Mouse (Mus musculus): Measurements from ENCODE around the gene Celf2.

The Celf2 gene

DNA sequence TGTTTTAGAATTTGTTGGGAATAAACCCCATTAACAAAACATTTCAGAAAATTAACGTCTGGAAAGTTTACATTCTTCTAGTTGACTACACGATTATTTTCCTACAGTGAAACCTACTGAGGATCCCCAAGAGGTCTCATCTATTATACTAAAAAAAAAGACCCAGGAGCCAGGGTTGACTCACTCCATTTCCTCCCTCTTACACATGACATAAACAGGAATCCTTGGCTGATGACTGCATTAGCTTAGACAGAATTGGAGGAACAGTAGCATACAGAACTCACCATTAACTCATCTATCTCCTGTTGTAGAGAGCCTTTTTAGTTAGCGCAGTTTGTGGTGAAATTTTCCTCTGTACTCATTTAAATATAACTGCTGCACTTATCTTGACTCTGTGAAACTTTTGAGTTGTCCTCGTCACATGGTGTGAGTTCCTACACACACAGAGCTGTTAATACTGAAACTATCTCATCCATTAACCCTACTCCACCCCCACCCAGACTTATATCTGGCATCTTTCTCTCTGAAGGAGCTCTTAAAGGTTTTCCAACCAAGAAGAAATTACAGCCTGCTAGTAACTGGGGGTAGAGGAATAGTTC lies 813.9 kb downstream of the Celf2 start:
- no peak for DNase-seq (ENCODE audit: low spot score in 2 of 2)

DNA sequence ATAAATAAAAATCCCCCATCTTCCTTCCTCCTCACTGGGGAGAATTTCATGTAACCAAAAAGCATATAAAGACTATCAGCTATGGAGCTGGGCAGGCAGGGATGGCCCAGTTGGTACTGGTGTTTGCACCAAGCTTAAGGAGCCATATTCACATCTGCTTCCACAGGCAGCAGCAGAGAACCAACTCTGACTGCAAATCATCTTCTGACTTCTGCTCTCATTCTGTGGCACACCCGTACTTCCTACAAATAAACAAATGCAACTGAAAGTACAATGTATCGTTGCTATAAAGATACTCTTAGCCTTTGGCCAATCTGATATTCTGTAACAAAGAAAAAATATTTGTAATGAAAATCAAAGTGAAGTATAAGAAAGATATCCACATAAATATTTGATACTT lies 819.7 kb downstream of the Celf2 start:
- no peak for DNase-seq (ENCODE audit: low spot score in 2 of 2)

- DNase-seq (ENCODE audit: low spot score in 2 of 2): no peak
Measured at GRCm38 (mm10) chr2:6678231-6678630, 831.1 kb downstream of the Celf2 start.

DNA sequence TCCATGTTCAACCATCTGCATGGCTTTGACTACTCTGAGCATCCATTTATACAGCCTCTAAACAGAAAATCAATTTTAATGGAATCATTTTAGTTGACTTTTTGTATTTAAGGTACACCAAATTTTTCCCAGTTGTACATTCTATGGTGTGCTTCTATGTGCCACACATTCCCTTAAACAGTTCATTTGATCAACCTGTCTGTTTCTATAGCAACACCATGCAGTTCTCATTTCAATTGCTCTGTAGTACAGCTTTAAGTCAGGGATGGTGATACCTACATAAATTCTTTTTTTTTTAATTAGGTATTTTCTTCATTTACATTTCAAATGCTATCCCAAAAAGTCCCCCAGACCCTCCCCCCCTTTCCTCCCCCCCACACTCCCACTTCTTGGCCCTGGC lies 831.9 kb downstream of the Celf2 start:
- DNase-seq (ENCODE audit: low spot score in 2 of 2): no peak

- no peak for DNase-seq (ENCODE audit: low spot score in 2 of 2)
Measured at GRCm38 (mm10) chr2:6674401-6674800, 835.0 kb downstream of the Celf2 start.

- DNase-seq (ENCODE audit: low spot score in 2 of 2): no peak
Measured at GRCm38 (mm10) chr2:6673418-6673817, 835.9 kb downstream of the Celf2 start.

DNA sequence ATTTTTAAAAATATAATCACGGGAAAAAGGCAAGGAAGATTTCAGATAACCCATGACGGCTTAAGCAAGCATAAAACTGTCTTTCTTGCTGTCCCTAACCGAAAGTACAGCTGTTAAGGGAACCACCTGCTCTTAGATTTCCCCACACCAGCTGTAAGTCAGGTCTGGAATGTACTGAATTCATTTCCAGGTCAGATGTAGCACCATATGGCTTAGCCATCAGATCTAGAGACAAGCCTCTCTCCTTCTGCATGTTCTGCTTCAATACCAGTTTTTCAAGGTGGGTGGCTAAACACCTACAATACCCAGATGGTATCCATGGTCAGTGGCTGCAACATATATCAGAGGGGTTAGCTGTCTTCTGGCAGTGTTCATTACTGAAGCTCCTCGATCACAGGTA lies 841.8 kb downstream of the Celf2 start:
- DNase-seq (ENCODE audit: low spot score in 2 of 2): no peak

GRCm38 (mm10) chr2:6659834-6660233 lies 849.5 kb downstream of the Celf2 start:
- DNase-seq (ENCODE audit: low spot score in 2 of 2): no peak

GRCm38 (mm10) chr2:6653719-6654118 lies 855.6 kb downstream of the Celf2 start:
- no peak for DNase-seq (ENCODE audit: low spot score in 2 of 2)

GRCm38 (mm10) chr2:6651697-6652096 lies 857.7 kb downstream of the Celf2 start:
- DNase-seq (ENCODE audit: low spot score in 2 of 2): no peak

DNA sequence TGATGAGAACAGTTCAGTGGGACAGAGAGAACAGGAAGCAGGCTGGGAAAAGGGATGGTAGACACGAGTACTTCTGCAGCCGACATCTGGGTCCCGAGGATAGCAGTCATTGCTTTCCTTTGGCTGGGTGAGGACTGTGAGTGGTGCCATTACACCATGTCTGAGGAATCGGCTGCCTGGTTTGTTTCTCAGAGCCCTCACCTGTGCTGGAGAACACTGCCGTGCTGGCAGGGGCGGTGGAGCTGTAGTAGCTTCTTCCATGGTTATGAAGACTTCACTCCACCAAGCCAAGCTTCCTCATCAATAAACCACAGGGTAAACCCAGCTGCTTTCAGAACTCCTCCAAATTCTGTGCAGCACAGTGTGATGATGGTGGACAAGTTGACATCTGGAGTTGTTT lies 860.5 kb downstream of the Celf2 start:
- DNase-seq (ENCODE audit: low spot score in 2 of 2): no peak

DNA sequence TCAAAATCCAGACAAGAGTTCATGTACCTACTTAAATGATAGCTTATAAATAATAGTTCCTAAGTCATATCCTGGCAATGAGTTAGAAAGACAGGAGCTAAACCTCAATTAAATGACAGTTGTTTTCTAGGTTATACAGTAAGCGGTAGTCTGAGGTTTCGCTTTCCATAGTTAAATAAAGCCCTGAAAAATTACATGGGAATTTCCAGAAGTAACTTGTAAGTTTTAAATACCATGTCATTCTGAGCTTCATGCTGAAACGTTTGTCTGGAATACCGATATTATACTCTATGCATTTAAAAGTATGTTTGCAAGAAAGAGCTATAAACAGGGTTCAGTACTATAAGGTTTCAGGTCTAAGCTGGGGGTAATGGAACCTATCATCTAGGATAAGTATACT lies 862.3 kb downstream of the Celf2 start:
- no peak for DNase-seq (ENCODE audit: low spot score in 2 of 2)

GRCm38 (mm10) chr2:6646325-6646724 lies 863.0 kb downstream of the Celf2 start:
- no peak for DNase-seq (ENCODE audit: low spot score in 2 of 2)

- DNase-seq (ENCODE audit: low spot score in 2 of 2): peak in 1 of 2 experiments; percentile 35
Measured at GRCm38 (mm10) chr2:6642222-6642850, 867.0 kb downstream of the Celf2 start.

- no peak for DNase-seq (ENCODE audit: low spot score in 2 of 2)
Measured at GRCm38 (mm10) chr2:6639370-6639769, 870.0 kb downstream of the Celf2 start.

DNA sequence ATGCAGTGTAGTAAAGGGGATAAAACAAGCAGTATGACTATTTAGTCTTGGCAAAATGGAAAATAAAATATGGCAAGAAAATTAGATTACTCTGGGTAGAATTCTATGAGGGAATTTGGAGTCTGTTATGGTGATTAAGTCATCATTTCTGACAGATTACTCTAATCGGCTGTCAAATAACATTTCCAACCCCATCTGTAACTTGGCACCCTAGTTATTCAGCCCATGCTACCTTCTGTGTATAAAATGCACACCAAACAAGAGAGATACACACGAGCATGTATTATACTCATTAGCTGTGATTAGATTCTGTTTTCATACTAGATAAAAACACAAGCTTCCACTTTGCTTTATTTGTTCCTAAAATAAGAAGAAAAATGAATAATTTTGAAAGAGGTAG lies 872.2 kb downstream of the Celf2 start:
- no peak for DNase-seq (ENCODE audit: low spot score in 2 of 2)

GRCm38 (mm10) chr2:6634899-6635298 lies 874.5 kb downstream of the Celf2 start:
- DNase-seq (ENCODE audit: low spot score in 2 of 2): no peak

- no peak for DNase-seq (ENCODE audit: low spot score in 2 of 2)
Measured at GRCm38 (mm10) chr2:6633115-6633514, 876.2 kb downstream of the Celf2 start.

DNA sequence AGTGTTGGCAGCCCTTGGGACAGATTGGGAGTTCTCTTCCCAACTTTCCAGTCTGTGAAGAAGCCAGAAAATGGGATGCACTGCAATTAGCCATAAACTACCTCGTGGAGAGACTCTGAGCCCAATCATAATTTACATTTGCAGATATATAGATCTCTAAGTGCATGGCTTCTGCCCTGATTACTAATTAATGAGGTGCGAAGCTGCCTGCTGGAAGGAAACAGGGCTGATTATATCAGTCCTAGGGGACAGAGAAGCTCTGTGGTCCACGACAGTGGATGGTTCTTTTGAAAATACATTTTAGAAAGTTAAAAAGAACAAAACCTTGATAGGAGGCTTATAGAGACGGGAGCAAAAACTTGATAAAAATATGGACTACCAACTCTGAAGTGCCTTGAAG lies 885.6 kb downstream of the Celf2 start:
- no peak for DNase-seq (ENCODE audit: low spot score in 2 of 2)

DNA sequence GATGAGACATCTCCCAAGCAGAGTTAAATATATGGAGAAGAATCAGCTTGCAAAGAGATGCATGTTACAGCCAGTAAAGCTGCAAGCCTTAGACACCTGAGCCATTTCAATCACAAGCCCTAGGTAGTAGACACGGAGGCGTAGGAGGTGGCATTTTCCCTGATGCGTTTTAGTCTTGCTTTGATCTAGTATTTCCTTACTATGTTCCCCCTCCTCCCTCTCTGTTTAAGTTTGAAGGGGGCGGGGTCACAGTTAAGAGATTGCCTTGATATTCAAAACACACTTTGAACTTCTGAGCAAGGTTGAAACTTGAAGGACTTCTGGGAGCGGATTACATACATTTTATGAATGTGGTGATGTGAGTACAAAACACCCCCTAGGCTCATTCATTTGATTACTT lies 887.3 kb downstream of the Celf2 start:
- no peak for DNase-seq (ENCODE audit: low spot score in 2 of 2)

DNA sequence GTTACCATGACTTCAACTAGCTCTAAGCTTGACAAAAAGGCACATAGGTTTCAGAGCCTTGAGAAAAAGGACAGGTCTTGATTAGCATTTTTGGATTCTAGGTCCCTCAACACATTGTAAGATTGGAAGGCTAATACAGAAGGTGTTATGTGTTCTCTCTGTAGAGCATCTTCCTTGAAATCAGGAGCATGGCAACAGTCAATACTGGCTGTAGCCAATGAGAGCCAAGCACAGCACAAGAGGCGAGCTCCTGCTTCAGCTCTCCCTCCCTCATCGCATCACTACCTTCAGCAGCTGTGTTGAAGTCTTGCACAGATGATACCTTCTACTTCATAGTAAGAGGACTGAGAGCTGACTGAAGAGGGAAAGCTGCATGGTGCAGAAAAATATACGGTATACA lies 890.5 kb downstream of the Celf2 start:
- DNase-seq (ENCODE audit: low spot score in 2 of 2): no peak

GRCm38 (mm10) chr2:6618450-6618849 lies 890.9 kb downstream of the Celf2 start:
- DNase-seq (ENCODE audit: low spot score in 2 of 2): no peak

- DNase-seq (ENCODE audit: low spot score in 2 of 2): no peak
Measured at GRCm38 (mm10) chr2:6604347-6604746, 905.0 kb downstream of the Celf2 start.

- no peak for DNase-seq (ENCODE audit: low spot score in 2 of 2)
Measured at GRCm38 (mm10) chr2:6603880-6604279, 905.5 kb downstream of the Celf2 start.
